Mouse (Mus musculus) ovary, postnatal 14 days (tissue): ENCODE measurements around the gene B3galt6.

Source experiments
- DNase-seq: peaks from one replicate; pipeline ENCODE4 v3.0.0; 2022; ENCODE audit warnings: low spot score

The B3galt6 gene

DNA sequence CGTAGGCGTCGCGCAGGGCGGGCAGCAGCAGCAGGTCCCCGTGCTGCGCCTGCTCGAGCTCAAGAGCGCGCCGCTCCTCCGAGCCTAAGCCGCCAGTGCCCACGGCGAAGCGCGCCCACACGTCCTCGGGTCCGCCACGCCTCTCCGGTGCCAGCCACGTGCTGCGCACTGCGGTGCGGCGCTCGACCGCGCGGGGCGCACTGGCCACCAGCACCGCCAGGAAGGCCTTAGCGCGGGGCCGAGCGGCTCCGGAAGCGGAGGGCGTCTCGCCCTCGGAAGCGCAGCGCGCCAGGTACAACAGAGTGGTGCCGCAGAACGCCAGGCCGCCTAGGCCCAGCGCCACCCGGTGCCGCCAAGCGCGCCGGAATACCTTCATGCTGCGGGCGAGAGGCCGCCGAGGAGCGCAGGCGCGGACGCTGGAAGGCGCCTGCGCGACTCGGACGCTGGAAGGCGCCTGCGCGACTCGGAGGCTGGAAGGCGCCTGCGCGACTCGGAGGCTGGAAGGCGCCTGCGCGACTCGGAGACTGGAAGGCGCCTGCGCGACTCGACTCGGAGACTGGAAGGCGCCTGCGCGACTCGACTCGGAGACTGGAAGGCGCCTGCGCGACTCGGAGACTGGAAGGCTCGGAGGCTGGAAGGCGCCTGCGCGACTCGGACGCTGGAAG lies at the start of gene B3galt6, which contains the start of gene Sdf4:
TSS of gene B3galt6 (minus strand) at position 409 of the 665 bp plus-strand sequence.
TSS of gene Sdf4 (plus strand) at position 632 of the 665 bp plus-strand sequence.
- DNase-seq, result peak; percentile 76

- no peak for DNase-seq
These were observed 42.5 kb upstream of the B3galt6 start for GRCm38 (mm10) chr4:156034901-156035300.

DNA sequence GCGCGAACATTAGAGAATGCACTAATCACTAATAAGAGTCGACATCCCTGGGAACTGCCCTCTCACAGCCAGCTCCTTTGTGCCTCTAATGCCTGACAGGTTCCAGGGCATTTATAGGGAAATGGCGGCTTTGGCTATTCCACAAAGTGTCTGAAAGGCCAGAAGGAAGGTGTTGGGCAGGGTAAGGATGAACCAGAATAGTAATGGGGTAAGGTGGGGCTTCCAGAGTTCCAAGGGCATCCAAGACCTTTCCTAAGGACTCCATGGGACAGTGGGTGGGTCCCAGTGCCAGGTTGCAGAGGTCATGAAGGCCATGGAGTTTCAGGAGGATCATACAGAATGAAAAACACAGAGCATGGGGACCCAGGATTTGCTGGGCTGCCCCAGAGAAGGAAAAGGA lies 41.9 kb upstream of the B3galt6 start:
- no peak for DNase-seq

GRCm38 (mm10) chr4:156033476-156034119 lies 41.1 kb upstream of the B3galt6 start:
- DNase-seq, result no peak

DNA sequence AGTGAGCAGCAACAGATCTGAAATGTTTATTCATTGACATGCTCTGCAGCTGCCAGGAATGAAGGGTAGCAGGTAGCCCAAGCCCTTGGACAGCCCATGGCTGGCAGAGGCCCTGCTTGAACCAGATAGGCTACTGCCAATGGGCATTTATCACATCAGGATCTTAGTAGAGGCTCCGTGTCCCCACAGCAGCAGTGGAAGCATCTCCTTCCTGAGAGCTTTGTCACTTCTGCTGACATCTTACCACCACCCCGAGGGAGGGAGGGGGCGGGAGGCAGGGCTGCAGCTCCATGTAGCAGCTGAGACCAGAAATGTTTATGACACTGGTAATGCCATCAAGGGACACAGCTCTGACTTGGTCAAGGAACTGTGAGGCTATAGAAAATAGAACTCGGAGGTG lies 40.4 kb upstream of the B3galt6 start:
- no peak for DNase-seq

- DNase-seq, result peak; percentile 73
These were observed 39.3 kb upstream of the B3galt6 start for GRCm38 (mm10) chr4:156031593-156032391.

DNA sequence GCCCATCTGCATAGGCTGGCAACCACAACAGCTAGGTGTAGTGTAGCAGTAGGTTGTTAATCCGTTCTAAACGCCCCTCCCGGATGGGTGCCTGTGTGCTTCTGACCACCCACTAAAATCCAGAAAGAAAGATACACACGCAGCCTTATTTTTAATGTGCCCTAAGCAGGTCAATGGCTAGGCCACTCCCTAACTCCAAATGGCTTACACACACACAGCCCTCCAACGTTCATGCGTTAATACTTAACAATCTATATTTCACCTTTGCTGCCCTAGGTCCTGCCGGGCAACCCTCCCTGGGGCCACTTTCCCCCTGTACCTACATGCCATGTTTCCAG lies 38.8 kb upstream of the B3galt6 start:
- DNase-seq, result no peak

GRCm38 (mm10) chr4:156030651-156031118 lies 38.2 kb upstream of the B3galt6 start:
- DNase-seq, result no peak

GRCm38 (mm10) chr4:156028580-156028979 lies 36.1 kb upstream of the B3galt6 start:
- DNase-seq, result no peak

GRCm38 (mm10) chr4:156026013-156026412 lies 33.6 kb upstream of the B3galt6 start, which contains the start of gene Tnfrsf18:
Tnfrsf18 (plus strand) TSS chr4:156026164.
- no peak for DNase-seq

DNA sequence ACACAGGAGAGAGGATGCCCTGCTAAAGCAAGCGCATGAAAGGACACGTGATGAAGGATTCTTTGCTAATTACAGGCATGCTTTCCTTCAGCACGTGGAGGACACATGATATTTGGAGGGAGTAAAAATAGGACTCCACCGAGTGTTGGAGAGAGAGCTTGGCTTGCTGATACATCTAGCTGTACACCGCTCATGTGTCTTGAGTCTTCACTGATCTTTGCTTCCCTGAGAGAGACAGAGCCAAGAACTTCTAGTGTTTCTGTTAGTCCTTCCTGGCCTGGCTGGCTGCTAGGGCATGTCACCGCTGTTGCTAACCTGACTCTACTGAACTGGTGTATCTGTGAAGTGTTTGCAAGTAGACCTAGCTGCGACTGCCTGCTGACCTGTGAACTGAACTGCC lies 31.7 kb upstream of the B3galt6 start:
- DNase-seq, result no peak

GRCm38 (mm10) chr4:156023520-156023919 lies 31.1 kb upstream of the B3galt6 start:
- no peak for DNase-seq

- DNase-seq, result no peak
These were observed 29.5 kb upstream of the B3galt6 start for GRCm38 (mm10) chr4:156021942-156022419.

DNA sequence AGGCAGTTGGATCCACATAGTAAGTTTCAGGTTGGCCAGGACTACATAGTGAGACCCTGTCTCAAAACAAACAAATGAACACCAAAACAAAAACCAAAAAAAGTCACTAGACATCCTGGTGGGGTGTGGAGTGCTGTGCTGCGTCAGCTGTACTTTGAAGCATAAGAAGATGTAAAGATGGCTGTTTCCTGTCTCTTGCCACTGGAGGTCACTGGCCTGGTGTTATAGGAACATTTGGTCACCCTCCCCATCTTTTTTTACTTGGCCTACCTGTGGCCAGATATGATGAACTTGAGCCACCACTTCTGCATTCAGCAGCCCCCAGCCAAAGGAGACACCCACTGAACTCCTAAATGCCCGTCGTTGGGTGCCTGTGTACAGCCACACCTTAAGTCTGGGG lies 28.9 kb upstream of the B3galt6 start:
- DNase-seq, result no peak

- no peak for DNase-seq
These were observed 27.3 kb upstream of the B3galt6 start for GRCm38 (mm10) chr4:156019771-156020170.

DNA sequence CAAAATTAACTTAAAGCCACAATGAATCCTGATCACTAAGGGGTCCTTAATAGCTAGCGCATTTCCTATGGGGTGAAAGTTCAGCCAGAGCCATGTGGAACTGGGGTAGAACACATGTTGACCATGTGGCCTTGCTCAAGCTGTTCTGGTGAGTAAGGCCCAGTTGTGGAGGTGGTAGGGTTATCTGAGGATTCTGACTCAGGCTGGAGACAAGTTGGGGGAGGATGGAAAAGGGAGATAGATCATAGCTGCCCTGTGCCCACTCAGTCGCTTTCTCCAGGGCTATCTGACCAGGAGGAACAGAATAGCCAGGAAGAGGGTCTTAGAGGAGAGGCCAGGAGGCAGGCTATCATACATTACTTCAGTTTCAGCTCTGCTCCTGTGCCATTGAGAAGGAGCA lies 22.0 kb upstream of the B3galt6 start:
- no peak for DNase-seq

DNA sequence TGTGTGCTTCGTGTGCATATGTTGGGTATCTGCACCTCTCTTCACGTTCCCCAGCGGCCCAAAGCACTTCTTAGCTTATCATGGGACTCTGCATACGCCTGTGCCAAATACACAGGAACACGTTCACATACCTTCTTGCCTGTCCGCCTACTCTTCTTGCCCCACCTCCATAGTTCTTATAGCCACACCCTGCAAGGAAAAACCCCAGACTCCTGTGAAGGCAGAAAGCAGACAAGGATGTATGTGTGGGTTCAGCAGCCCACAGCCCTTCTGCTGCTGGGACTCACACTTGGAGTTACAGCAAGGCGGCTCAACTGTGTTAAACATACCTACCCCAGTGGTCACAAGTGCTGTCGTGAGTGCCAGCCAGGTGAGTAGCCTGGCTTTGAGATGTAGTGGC lies 21.2 kb upstream of the B3galt6 start, which contains the start of gene Tnfrsf4:
TSS of gene Tnfrsf4 (plus strand) at position 207 of the 400 bp plus-strand sequence.
- no peak for DNase-seq

GRCm38 (mm10) chr4:156008369-156008768 lies 15.9 kb upstream of the B3galt6 start:
- no peak for DNase-seq

DNA sequence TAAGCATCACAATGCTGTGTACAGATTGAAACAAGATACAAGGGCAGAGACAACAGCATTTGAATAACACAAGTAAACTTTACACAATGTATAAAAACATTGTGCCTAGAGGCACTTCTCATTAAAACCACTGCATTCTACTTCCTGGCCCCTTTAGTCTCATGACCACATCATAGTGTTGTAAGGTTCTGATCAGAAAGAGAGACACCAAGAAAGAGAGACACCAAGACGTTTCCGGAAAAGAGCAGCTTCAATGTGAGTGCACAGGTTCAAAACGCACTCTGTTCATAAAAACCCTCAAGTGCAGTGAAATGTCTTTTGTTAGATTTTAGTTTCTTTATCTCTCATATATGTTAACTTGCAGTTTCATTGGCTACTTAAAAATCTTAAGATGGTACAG lies 11.7 kb upstream of the B3galt6 start:
- no peak for DNase-seq

GRCm38 (mm10) chr4:155993606-155994005 lies 1.2 kb upstream of the B3galt6 start:
- DNase-seq, result no peak

DNA sequence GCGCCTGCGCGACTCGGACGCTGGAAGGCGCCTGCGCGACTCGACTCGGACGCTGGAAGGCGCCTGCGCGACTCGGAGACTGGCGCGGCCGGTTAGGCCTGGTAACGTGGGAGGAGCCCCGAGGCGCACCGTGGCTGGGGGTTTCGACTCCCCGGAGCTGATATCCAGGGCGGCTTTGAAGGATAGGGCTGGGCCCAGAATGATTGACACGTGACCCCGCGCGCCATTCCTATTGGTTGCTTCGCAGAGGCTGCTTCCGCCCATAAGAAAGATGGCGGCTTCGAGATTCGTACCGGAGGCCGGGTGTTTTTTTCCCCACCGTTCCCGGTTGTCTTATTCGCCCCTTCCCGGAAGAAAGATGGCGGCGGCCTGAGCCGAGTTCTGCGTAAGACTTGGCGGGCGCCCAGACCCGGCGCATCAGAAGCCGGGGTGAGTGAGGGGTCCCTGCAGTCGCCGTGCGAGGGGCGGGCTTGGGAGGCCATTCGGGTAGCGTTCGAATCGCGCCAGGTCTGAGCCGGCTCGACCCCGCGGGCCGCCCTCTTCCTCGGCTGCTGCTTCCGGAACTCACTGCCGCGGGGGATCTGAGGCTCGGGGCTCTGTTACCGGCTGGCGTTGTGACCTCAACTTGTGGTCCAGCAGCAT lies 578 bp upstream of the B3galt6 start:
- DNase-seq, result peak; percentile 97

DNA sequence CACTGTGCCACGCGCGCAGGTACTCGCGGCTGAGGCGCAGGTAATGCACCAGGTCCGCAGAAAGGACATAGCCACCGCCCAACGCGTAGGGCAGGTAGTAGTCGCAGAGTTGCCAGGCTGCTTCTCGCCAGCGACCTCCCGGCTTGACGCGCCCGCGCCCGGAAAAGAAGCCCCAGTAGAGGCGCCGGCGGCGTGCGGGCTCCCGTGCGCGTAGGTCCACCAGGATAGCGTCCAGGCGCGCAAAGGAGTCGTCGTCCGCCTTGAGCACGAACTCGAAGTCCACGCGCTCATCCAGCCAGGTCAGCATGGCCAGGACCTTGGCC lies 580 bp downstream of the B3galt6 start:
- DNase-seq, result no peak
